Mouse (Mus musculus) neural tube, embryonic 10.5 days (tissue): Measurements from ENCODE around the gene Smc4.

Experiments
- DNase-seq: peaks from one replicate; pipeline ENCODE4 v3.0.0-alpha.2; 2017; ENCODE audit warnings: low spot score; ENCODE audit errors: extremely low spot score

The Smc4 gene

GRCm38 (mm10) chr3:69004437-69005337 is at the start of gene Smc4, which contains the start of gene Ift80:
Gene Smc4 (plus strand): TSS chr3:69004738.
Gene Ift80 (minus strand): TSS chr3:69004570.
- DNase-seq, result peak; percentile 95

GRCm38 (mm10) chr3:68956454-68956853 is 48.1 kb upstream of the Smc4 start:
- DNase-seq, result no peak

GRCm38 (mm10) chr3:68957413-68957812 is 47.1 kb upstream of the Smc4 start:
- no peak for DNase-seq

GRCm38 (mm10) chr3:68964682-68965081 is 39.9 kb upstream of the Smc4 start:
- no peak for DNase-seq

- DNase-seq, result no peak
These were observed 37.8 kb upstream of the Smc4 start for GRCm38 (mm10) chr3:68966527-68967285.

- no peak for DNase-seq
These were observed 37.1 kb upstream of the Smc4 start for GRCm38 (mm10) chr3:68967404-68967803.

- DNase-seq, result no peak
These were observed 35.4 kb upstream of the Smc4 start for GRCm38 (mm10) chr3:68969091-68969590.

GRCm38 (mm10) chr3:68973574-68973973 is 31.0 kb upstream of the Smc4 start:
- no peak for DNase-seq

GRCm38 (mm10) chr3:68974639-68975532 is 29.7 kb upstream of the Smc4 start:
- DNase-seq, result no peak

GRCm38 (mm10) chr3:68975533-68976490 is 28.7 kb upstream of the Smc4 start:
- DNase-seq, result no peak

- DNase-seq, result no peak
These were observed 26.8 kb upstream of the Smc4 start for GRCm38 (mm10) chr3:68977696-68978095.

- DNase-seq, result no peak
These were observed 25.4 kb upstream of the Smc4 start for GRCm38 (mm10) chr3:68979187-68979586.

GRCm38 (mm10) chr3:68980898-68981297 is 23.6 kb upstream of the Smc4 start:
- no peak for DNase-seq

- no peak for DNase-seq
These were observed 18.0 kb upstream of the Smc4 start for GRCm38 (mm10) chr3:68986550-68986949.

- DNase-seq, result no peak
These were observed 1.8 kb upstream of the Smc4 start for GRCm38 (mm10) chr3:69002781-69003180.

GRCm38 (mm10) chr3:69004055-69004436 is 492 bp upstream of the Smc4 start:
- no peak for DNase-seq

- DNase-seq, result peak; percentile 83
These were observed 1.1 kb downstream of the Smc4 start for GRCm38 (mm10) chr3:69005338-69006245.

- no peak for DNase-seq
These were observed 1.8 kb downstream of the Smc4 start for GRCm38 (mm10) chr3:69006246-69006760.

GRCm38 (mm10) chr3:69008873-69009272 is 4.3 kb downstream of the Smc4 start:
- DNase-seq, result no peak
